Mouse (Mus musculus): ENCODE measurements at regions not wholly inside any gene's neighbourhood (a gene's known extent, or its start where the extent isn't known, plus 50 kb on each side); places are given as distances from the start of the nearest gene placed in this dataset.

GRCm38 (mm10) chr5:119588340-119589272 is 81.9 kb upstream of the Tbx3 start:
- peak; percentile 47 for DNase-seq

GRCm38 (mm10) chr5:119591271-119591670 is 79.2 kb upstream of the Tbx3 start:
- no peak for DNase-seq

GRCm38 (mm10) chr5:119592891-119593290 is 77.6 kb upstream of the Tbx3 start:
- DNase-seq: no peak

GRCm38 (mm10) chr5:119594541-119594940 is 75.9 kb upstream of the Tbx3 start:
- no peak for DNase-seq

- no peak for DNase-seq
These were observed 74.0 kb upstream of the Tbx3 start for GRCm38 (mm10) chr5:119596295-119596993.

GRCm38 (mm10) chr5:119596994-119597391 is 73.5 kb upstream of the Tbx3 start:
- DNase-seq: no peak

- no peak for DNase-seq
These were observed 72.9 kb upstream of the Tbx3 start for GRCm38 (mm10) chr5:119597530-119597929.

GRCm38 (mm10) chr5:119598166-119598565 is 72.3 kb upstream of the Tbx3 start:
- peak; percentile 47 for DNase-seq

- no peak for DNase-seq
These were observed 69.1 kb upstream of the Tbx3 start for GRCm38 (mm10) chr5:119601390-119601789.

- DNase-seq: peak; percentile 69
These were observed 68.5 kb upstream of the Tbx3 start for GRCm38 (mm10) chr5:119602001-119602400.

GRCm38 (mm10) chr5:119605444-119605843 is 65.0 kb upstream of the Tbx3 start:
- DNase-seq: peak; percentile 71

- peak; percentile 54 for DNase-seq
These were observed 57.1 kb upstream of the Tbx3 start for GRCm38 (mm10) chr5:119613413-119613812.

GRCm38 (mm10) chr5:119613981-119614770 is 56.3 kb upstream of the Tbx3 start:
- DNase-seq: no peak

- no peak for DNase-seq
These were observed 54.8 kb upstream of the Tbx3 start for GRCm38 (mm10) chr5:119615681-119616080.

- no peak for DNase-seq
These were observed 52.6 kb upstream of the Tbx3 start for GRCm38 (mm10) chr5:119617856-119618255.

GRCm38 (mm10) chr5:119619906-119620305 is 50.6 kb upstream of the Tbx3 start:
- no peak for DNase-seq
